Mouse (Mus musculus): Measurements from ENCODE around the gene Smim10l1.

GRCm38 (mm10) chr6:133055716-133056115, 49.0 kb upstream of the Smim10l1 start, which contains the start of gene Tas2r140:
- TF ChIP-seq CTCF (IDR thresholded peaks at IDR 0.05; ENCODE audit: low read depth) (no peak), EP300 (IDR thresholded peaks at IDR 0.05; ENCODE audit: low read depth) (no peak)

Data from heart, postnatal 0 days (tissue).